Mouse (Mus musculus) G1E-ER4 (cell line): ENCODE data around the gene Piga. TPM values are rescaled to one million over a fixed set of nuclear protein-coding genes. Genes with fewer than 3 reads are reported as not detected.

Source experiments
- GATA1 ChIP-seq: IDR thresholded peaks from one replicate; pipeline ENCODE4 v1.8.0; 2012; ENCODE audit warnings: low read length, inconsistent platforms
- polyA plus RNA-seq: library from polyadenylated mRNA; stranded (reverse); fragments of >175 nt; gene quantifications from 2 replicates; pipeline ENCODE4 v1.2.3, GENCODE M21; 2012

Gene Piga
- polyA plus RNA-seq, result 1.1 TPM in 2 replicates

- no peak for TF ChIP-seq GATA1
Measured at GRCm38 (mm10) chrX:164419471-164419939, at the start of gene Piga. TSS of gene Piga (plus strand) at chrX:164419787.

- TF ChIP-seq GATA1, result no peak
Measured at GRCm38 (mm10) chrX:164370576-164370975, 49.0 kb upstream of the Piga start.

GRCm38 (mm10) chrX:164373081-164373480 is 46.5 kb upstream of the Piga start, which contains the start of gene Vegfd:
TSS of gene Vegfd (plus strand) at chrX:164373378.
- TF ChIP-seq GATA1, result no peak

- TF ChIP-seq GATA1, result no peak
Measured at GRCm38 (mm10) chrX:164374586-164374985, 45.0 kb upstream of the Piga start.

- no peak for TF ChIP-seq GATA1
Measured at GRCm38 (mm10) chrX:164379721-164380120, 39.9 kb upstream of the Piga start.

- TF ChIP-seq GATA1, result no peak
Measured at GRCm38 (mm10) chrX:164381618-164382408, 37.8 kb upstream of the Piga start.

GRCm38 (mm10) chrX:164394091-164394490 is 25.5 kb upstream of the Piga start:
- no peak for TF ChIP-seq GATA1

- no peak for TF ChIP-seq GATA1
Measured at GRCm38 (mm10) chrX:164398456-164398855, 21.1 kb upstream of the Piga start.

GRCm38 (mm10) chrX:164405080-164405649 is 14.4 kb upstream of the Piga start:
- no peak for TF ChIP-seq GATA1

GRCm38 (mm10) chrX:164406133-164407022 is 13.2 kb upstream of the Piga start:
- TF ChIP-seq GATA1, result no peak

GRCm38 (mm10) chrX:164408301-164408927 is 11.2 kb upstream of the Piga start:
- TF ChIP-seq GATA1, result no peak

- TF ChIP-seq GATA1, result no peak
Measured at GRCm38 (mm10) chrX:164410562-164410961, 9.0 kb upstream of the Piga start.

GRCm38 (mm10) chrX:164416803-164417202 is 2.8 kb upstream of the Piga start:
- TF ChIP-seq GATA1, result no peak

GRCm38 (mm10) chrX:164418008-164418407 is 1.6 kb upstream of the Piga start:
- TF ChIP-seq GATA1, result no peak

GRCm38 (mm10) chrX:164419955-164420354 is 368 bp downstream of the Piga start:
- TF ChIP-seq GATA1, result no peak
